Mouse (Mus musculus) megakaryocyte, embryonic 14.5 days (primary cell): Measurements from ENCODE around the gene Adgb.

ENCODE experiments used
- FLI1 ChIP-seq: IDR thresholded peaks from 2 replicates; pipeline ENCODE4 v1.6.1; 2012; ENCODE audit warnings: low read length, inconsistent platforms, mixed read lengths
- GATA1 ChIP-seq: IDR thresholded peaks from 3 replicates; pipeline ENCODE4 v1.6.1; 2012; ENCODE audit warnings: mixed read lengths, low read length, inconsistent platforms, borderline replicate concordance

- no peak for TF ChIP-seq FLI1
- TF ChIP-seq GATA1, result no peak
These were observed 8.0 kb upstream of the Adgb start for GRCm38 (mm10) chr10:10480139-10480538.
